Mouse (Mus musculus) lung, adult 18-20 months (tissue): ENCODE results near the gene Fbxw18.
"Not testable (repeated sequence)": the region's sequence is repeated elsewhere in the genome, so short reads cannot be mapped to it uniquely, and the experiment has no call there.

ENCODE experiments used
- DNase-seq, 2 experiments: peaks; one replicate each; pipeline ENCODE4 v3.0.0; 2022; ENCODE audit warnings: mixed read lengths in 2 of 2

Gene Fbxw18

GRCm38 (mm10) chr9:109702600-109702999 is at the start of gene Fbxw18:
Gene Fbxw18, minus strand, starts transcription at chr9:109702700.
- DNase-seq = not testable (repeated sequence)

GRCm38 (mm10) chr9:109745989-109746388 is 43.5 kb upstream of the Fbxw18 start, which contains the start of gene Fbxw26:
Gene Fbxw26, minus strand, starts transcription at chr9:109746089.
- DNase-seq = not testable (repeated sequence)

GRCm38 (mm10) chr9:109685299-109685698 is 17.2 kb downstream of the Fbxw18 start:
- peak; percentile 4 to 10 for DNase-seq

- not testable (repeated sequence) for DNase-seq
These were observed 37.9 kb downstream of the Fbxw18 start, which contains the start of gene Fbxw25 for GRCm38 (mm10) chr9:109664552-109664951. Gene Fbxw25, minus strand, starts transcription at chr9:109664652.
